Mouse (Mus musculus) embryonic fibroblast, embryonic 13.5 days (primary cell): ENCODE measurements around the gene Trip4.

Experiments used
- CTCF ChIP-seq: IDR thresholded peaks from 2 replicates; pipeline ENCODE4 v1.5.1; 2011; ENCODE audit warnings: mild to moderate bottlenecking, control low read depth, low read length, moderate library complexity, borderline replicate concordance; ENCODE audit not compliant: insufficient read depth
- POLR2A ChIP-seq: IDR thresholded peaks from 2 replicates; pipeline ENCODE4 v1.6.1; 2011; ENCODE audit warnings: low read depth, mild to moderate bottlenecking, control low read depth, low read length, moderate library complexity

DNA sequence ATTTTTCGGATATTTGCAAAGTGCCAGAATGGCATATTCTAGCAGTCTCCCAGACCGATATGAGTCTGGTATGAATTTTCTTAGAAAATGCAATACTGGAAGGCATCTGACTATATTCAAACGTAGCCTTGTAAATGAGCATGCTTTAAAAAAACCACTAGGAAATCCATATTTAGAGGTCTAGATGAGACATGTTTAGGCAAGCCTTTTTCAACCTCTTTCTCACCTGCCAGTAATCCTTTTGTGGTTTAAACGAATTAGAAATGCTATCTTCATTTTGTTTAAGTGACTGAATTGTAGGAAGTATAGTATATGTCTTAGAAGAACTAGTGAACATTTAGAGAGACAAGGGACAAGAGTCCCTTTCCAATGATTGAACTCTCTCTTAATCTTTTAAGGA, 1.2 kb upstream of the Trip4 start:
- TF ChIP-seq CTCF, result no peak
- TF ChIP-seq POLR2A, result no peak
